Mouse (Mus musculus) right cerebral cortex, adult 2 months (tissue): ENCODE measurements around the gene Tshz2.
A peak's percentile ranks its signal among the peaks of the same experiment; 100 is the strongest.
"Not testable (repeated sequence)": the region's sequence is repeated elsewhere in the genome, so short reads cannot be mapped to it uniquely, and the experiment has no call there.

Experiments
- DNase-seq, 2 experiments: peaks; one replicate each; pipeline ENCODE4 v3.0.0; 2021 to 2022; ENCODE audit warnings: low spot score in 2 of 2

The Tshz2 gene

DNA sequence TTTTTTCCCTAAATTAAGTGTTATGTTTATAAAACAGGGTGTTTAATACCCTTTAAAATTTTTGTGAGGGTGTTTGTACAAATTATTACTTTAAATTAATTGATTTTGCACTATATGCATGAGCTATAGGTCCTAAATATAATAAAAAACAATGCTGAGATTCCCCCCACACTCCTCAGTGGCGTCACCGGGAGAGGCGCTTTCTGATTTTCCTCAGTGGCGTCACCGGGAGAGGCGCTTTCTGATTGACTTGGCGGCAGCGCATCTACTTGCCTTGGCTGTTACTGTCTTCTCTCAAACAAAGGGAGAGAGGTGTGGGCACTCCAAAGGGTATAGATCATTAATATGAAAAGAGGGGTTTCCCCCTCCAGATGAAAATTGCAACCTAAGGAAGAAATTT is 179.2 kb downstream of the Tshz2 start:
- no peak for DNase-seq

- DNase-seq = peak; percentile 36 to 56
Observed at GRCm38 (mm10) chr2:169812940-169813339, 180.1 kb downstream of the Tshz2 start.

DNA sequence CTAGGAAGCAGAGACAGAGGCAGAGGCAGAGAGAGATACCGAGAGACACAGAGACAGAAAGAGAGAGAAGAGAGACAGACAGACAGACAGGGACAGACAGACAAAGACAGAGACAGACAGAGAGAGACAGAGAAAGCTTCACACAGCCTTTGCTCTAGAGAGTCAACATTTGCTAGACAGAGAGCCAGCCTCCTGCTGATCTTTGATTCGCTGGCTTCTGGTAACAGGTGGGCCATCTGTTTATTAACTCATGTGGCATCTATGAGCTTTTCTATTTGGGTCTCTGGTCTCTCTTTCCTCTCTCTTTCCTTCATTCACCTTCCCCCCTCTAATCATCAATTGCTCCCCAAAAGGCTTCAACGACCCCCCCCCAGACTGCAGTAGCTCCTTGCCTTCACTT is 181.5 kb downstream of the Tshz2 start:
- DNase-seq = no peak

DNA sequence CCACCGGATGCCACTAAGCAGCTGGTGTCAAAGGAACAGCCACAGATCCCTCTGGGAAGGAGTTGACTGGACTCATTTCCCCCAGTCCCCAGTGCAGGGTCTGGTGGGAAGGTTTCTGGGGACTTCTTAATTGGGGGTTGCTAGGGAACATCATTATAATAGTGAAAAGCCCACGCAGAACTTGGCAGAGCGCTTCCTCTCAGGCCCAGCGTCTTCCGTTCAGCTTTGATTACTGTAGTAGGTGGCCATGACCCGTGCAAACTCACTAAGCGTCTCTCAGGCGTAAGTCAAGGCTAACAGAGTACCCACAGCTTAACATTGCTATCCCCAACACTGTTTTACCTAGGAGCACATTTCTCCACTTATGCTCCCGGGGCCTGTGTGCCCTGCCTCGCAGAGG is 181.9 kb downstream of the Tshz2 start:
- peak in 1 of 2 experiments; percentile 25 for DNase-seq

- no peak for DNase-seq
Observed at GRCm38 (mm10) chr2:169821021-169821441, 188.2 kb downstream of the Tshz2 start.

DNA sequence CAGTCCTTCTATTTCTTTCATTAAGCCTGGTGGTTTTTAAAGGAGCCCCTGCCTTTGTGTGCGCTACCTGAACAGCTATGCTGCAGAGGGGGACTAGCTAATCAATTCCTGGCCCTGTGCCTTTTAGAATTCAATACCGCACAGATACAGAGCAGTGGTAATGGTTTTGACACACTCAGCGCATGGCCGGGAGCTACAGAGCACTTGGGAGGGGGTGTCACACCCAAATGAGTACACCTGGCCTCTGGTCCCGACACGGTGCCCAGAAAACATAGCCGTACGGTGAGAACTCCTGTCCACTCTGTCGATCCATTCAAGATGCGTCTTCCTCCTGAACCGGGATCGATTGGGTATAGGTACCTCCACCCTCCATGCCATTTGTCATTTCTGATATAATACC is 193.1 kb downstream of the Tshz2 start:
- no peak for DNase-seq

DNA sequence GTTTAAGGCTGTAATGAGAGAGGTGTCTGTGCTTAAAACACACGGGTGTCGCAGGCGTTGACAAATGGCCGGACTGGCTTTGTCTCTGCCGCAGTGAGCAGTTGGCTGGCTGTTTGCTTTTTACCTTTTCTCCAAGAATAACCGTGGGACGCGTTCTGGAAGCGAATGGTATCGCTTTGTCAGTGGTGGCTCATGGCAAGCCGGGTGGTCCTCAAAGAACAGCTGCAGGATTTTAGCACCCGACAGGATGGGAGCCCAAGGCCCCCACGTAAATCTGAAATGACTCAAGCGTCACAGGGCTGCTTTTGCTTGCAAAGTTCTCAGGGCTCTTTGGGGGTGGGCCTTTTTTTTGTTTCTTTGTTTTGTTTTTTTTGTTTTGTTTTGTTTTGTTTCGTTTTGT is 193.5 kb downstream of the Tshz2 start:
- no peak for DNase-seq

DNA sequence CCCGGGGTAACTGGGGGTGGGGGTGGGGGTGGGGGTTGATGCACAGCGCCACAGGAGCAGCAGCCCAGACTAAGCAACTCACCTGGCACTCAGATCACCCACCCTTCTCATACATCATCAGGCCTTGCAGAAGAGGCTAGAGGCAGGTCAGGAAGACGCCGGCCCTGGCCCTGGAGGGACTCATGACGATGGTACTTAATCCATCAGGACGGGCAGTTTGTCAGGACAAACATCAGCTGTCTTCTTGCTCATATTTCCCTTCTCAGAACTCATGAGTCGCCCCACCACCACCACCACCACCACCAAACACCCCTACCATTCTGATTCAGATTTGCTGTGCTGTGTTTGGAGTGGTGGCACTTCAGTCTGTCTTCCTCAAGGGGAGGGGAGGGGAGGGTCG is 194.0 kb downstream of the Tshz2 start:
- no peak for DNase-seq

GRCm38 (mm10) chr2:169832184-169832583 is 199.4 kb downstream of the Tshz2 start:
- DNase-seq = no peak

- DNase-seq = no peak
Observed at GRCm38 (mm10) chr2:169833638-169834037, 200.8 kb downstream of the Tshz2 start.

- no peak for DNase-seq
Observed at GRCm38 (mm10) chr2:169834602-169835001, 201.8 kb downstream of the Tshz2 start.

DNA sequence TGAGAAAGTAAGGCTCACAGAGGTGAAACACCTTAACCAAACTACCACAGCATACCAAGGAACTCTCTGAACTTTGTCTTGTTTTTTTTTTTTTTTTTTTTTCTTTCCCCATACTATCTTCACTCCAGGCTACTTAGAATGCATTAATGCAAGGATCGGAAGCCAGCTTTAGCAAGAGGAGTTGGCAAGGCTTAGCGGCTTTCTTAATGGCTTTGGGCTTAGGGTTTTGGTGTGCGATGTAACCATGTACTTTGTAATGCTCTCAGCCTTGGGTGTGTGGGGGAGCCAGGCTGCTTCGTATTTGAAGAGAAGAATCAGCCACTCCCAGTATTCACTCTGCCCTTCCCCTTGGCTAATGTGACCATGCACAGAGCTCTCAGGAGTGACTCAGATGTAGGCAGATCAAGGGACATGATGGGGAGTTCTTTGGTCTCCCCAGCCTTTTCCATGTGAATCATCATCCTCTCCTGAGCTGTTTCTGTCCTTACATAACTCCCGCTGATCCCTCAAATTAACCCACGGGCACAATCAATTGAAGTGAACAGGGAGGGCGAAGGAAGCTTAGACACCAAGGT is 204.3 kb downstream of the Tshz2 start:
- no peak for DNase-seq

DNA sequence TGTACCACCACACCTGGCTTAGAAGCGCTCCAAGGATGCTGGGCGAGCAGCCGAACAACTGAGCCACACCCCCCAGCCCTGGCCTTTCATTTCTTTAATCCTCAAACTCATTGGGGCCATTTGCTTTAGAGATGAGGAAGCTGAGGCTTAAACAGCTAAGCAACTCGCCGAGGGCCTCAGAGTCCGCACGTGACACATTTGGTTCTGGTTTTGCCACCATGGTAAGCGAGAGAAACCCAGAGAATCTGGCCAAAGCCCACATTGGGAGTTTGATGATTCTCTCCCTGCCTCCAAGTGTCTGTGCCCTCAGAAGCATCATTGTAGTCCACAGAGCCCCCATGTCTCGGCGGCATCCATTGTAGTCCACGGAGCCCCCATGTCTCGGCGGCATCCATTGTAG is 205.7 kb downstream of the Tshz2 start:
- DNase-seq = no peak

- DNase-seq = no peak
Observed at GRCm38 (mm10) chr2:169841442-169841841, 208.6 kb downstream of the Tshz2 start.

GRCm38 (mm10) chr2:169842494-169842893 is 209.7 kb downstream of the Tshz2 start:
- DNase-seq = no peak

DNA sequence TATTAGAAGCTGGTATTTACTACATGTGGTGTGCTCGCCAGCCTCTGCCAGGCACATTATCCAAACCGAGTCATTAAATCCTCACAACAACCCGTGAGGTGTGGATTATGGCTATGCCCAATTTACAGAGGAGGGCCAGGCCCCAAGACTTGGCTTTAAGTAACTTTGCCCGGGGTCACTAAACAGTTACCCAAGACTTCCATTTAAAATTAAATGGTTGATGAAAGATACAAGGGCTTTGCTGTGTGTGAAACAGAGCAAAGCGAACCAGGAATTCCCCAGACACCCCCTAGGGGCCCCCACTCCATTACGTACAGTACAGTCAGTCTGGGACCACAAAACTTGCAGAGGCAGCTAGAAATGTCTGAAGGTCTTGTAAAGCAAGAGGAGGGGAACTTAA is 210.7 kb downstream of the Tshz2 start:
- no peak for DNase-seq

GRCm38 (mm10) chr2:169849077-169849476 is 216.3 kb downstream of the Tshz2 start:
- peak; percentile 58 for DNase-seq

DNA sequence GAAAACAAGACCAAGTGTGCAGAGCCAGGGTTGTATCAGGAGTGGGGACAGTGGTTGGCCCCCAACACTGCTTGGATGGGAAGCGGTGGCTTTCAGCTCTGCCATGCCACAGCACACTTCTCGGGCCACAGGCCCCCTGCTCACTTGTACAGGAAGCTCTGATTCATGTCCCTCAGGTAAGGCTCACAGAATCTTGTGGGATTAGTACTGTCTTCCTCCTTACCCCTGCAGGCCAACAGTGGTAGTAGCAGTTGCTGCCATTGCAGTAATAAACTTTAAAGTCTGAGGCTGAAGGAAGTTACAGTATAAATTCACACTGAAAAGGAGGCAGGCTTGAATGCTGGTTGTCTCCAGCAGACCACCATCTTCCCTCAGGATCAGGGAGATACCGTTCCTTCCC is 216.7 kb downstream of the Tshz2 start:
- DNase-seq = no peak

DNA sequence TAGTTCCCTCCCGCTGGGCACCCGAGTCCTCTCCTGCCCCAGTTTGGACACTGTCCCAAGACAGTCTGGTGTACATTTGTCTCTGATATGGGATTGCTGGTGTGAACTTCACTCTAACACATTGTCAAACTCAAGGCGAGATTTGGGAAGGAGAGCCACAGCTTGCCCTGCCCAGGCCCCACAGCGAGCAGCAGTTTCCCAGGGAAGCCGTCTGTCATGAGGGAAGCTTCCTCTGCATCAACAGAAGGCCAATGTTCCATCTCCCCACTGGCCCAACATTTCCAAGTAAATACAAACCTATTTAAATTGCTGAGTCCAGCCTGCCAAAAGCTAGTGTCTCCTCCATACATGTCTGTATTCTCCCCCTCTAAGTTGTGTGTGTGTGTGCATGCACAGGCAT is 218.8 kb downstream of the Tshz2 start:
- no peak for DNase-seq

DNA sequence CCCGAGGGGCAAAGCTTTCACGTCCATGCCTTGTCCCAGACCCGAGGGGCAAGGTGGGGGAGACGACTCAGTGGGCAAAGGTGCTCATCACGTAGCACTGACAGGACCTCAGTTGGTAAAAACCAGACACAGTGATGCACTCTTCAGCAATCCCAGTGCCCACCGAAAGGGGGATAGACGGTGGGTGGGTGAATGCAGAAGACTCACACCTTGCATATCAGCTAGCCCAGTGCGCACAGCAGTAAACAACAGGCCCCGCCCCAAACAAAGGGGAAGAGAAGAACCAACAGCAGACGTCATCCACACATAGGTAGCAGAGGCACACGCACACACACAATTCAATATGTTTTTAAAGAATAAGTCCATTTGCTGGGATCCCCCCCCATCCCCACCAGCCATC is 221.7 kb downstream of the Tshz2 start:
- no peak for DNase-seq

DNA sequence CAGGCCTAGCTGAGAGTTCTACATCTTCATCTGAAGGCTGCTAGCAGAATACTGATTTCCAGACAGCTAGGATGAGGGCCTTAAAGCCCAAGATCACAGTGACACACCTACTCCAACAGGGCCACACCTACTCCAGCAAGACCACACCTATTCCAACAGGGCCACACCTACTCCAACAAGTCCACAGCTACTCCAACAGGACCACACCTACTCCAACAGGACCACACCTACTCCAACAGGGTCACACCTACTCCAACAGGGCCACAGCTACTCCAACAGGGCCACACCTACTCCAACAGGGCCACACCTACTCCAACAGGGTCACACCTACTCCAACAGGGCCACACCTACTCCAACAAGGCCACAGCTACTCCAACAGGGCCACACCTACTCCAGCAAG is 224.2 kb downstream of the Tshz2 start:
- DNase-seq = not testable (repeated sequence)

- no peak for DNase-seq
Observed at GRCm38 (mm10) chr2:169859078-169859855, 226.5 kb downstream of the Tshz2 start.

DNA sequence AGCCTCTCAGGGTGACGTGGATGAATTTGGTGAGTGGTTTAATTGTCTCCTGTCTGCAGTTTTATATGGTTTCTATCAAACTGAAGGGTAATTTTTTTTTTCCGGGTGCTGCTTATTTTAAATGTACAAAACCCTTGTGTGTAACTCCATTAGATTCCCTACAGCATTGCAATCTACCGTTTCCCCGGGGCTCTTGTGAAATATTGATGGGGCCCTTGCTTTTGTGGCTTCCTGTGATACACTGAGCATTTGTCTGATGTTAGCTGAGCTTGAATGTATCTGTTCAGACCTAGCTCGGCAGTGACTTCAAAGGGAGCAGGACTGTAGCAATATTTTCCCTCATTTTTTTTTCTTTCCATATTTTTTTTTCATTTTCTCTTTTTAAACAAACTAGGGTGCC is 228.1 kb downstream of the Tshz2 start:
- DNase-seq = no peak

DNA sequence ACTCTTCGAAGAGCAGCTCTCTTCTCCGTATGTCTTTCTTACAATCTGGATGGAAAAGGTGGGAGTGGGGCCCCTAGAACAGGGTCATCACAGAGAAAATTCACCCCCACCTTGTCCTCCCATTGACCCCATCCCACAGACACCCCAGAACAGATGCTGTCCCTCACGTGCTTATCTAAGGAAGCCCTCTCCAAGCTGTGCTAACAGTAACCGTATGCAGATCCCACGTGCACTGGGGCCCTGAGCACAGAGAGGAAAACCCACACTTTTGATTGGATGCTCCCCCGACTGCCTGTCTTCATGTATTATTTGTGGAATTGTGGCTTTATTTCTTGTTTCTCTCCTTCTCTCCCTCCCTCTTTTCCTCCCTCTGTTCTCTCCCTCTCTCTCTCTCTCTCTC is 229.9 kb downstream of the Tshz2 start:
- no peak for DNase-seq
